Mouse (Mus musculus) liver, postnatal 0 days (tissue): ENCODE measurements around the gene 1700122O11Rik. TPM values are rescaled to one million over a fixed set of nuclear protein-coding genes. Genes with fewer than 3 reads are reported as not detected.

ENCODE experiments used
- ATAC-seq: fragments of 200-750 bp; cut with Nextera tagmentation; 2 replicates; pipeline ENCODE4 v1.8.0; 2017; ENCODE audit warnings: mild to moderate bottlenecking, moderate library complexity
- DNase-seq: peaks from one replicate; pipeline ENCODE4 v3.0.0-alpha.2; 2016
- H3K27ac ChIP-seq: fragments of 300-500 bp; sonication (generic); 2 replicates; pipeline ENCODE4 v1.5.1; 2014; ENCODE audit warnings: antibody characterized with exemption, moderate library complexity, mild to moderate bottlenecking, low read depth
- H3K27me3 ChIP-seq: fragments of 300-500 bp; sonication (generic); 2 replicates; pipeline ENCODE4 v1.6.1; 2014; ENCODE audit warnings: low read length, control low read depth, mixed read lengths; ENCODE audit not compliant: insufficient read depth
- H3K36me3 ChIP-seq: fragments of 300-500 bp; sonication (generic); replicated peaks from 2 replicates; pipeline ENCODE4 v1.6.1; 2014; ENCODE audit warnings: mild to moderate bottlenecking, control low read depth, low read length, moderate library complexity, mixed read lengths; ENCODE audit not compliant: insufficient read depth
- H3K4me1 ChIP-seq: fragments of 300-500 bp; sonication (generic); 2 replicates; pipeline ENCODE4 v1.6.1; 2014; ENCODE audit warnings: antibody characterized with exemption, mild to moderate bottlenecking, control low read depth; ENCODE audit not compliant: insufficient read depth
- H3K4me2 ChIP-seq: fragments of 300-500 bp; sonication (generic); 2 replicates; pipeline ENCODE4 v1.6.1; 2014; ENCODE audit warnings: low read depth, mild to moderate bottlenecking, low read length, moderate library complexity, mixed read lengths
- H3K4me3 ChIP-seq: fragments of 300-500 bp; sonication (generic); 2 replicates; pipeline ENCODE4 v1.5.1; 2014; ENCODE audit warnings: low read depth, low read length
- H3K9ac ChIP-seq: fragments of 300-500 bp; sonication (generic); replicated peaks from 2 replicates; pipeline ENCODE4 v1.6.1; 2014; ENCODE audit warnings: mild to moderate bottlenecking, moderate library complexity
- H3K9me3 ChIP-seq: fragments of 300-500 bp; sonication (generic); 2 replicates; pipeline ENCODE4 v1.6.1; 2016; ENCODE audit warnings: mild to moderate bottlenecking, control low read depth, low read length, mixed read lengths
- CTCF ChIP-seq: sonication (generic); IDR thresholded peaks from 2 replicates; pipeline ENCODE4 v1.5.1; 2016; ENCODE audit warnings: antibody characterized with exemption, low read depth
- EP300 ChIP-seq: IDR thresholded peaks from 2 replicates; pipeline ENCODE4 v1.6.1; 2016; ENCODE audit warnings: antibody characterized with exemption, low read depth, mild to moderate bottlenecking
- WGBS: fragments of 180-500 bp; shearing (Covaris S2); extraction: QIAGEN DNeasy Blood & Tissue Kit; methylation state at CpG from one replicate; pipeline ENCODE4 v1.1.7; 2014; ENCODE audit not compliant: insufficient replicate concordance; 5-methylcytosine and 5-hydroxymethylcytosine counted together
- polyA plus RNA-seq: library from polyadenylated mRNA; unstranded; fragments of >200 nt; fragmentation: Nextera tagmentation; extraction: Ambion mirVana; gene quantifications from 2 replicates; pipeline ENCODE4 v1.2.1, GENCODE M21; 2015

The 1700122O11Rik gene
- polyA plus RNA-seq, 1 experiment from 2014 or later = not detected

GRCm38 (mm10) chr17:47997806-47998205, 40.3 kb downstream of the 1700122O11Rik start:
- no peak overlapping the region for H3K9ac ChIP-seq
- no peak overlapping the region for H3K4me2 ChIP-seq
- H3K36me3 ChIP-seq = no peaks in the 10 kb centered on the region
- no peaks in the 10 kb centered on the region for H3K9me3 ChIP-seq
- H3K4me3 ChIP-seq = no peak overlapping the region
- TF ChIP-seq EP300 = no peak
- TF ChIP-seq CTCF = no peak
- H3K27me3 ChIP-seq = no peaks in the 10 kb centered on the region
- peaks cover 17% of the 10 kb centered on the region for H3K4me1 ChIP-seq
- no peak overlapping the region for H3K27ac ChIP-seq
- ATAC-seq = no peak
- no peak for DNase-seq
- 71% methylated on average over 3 of the region's 3 CpGs for WGBS

- peak; percentile 78 for ATAC-seq
- H3K9me3 ChIP-seq = no peaks in the 10 kb centered on the region
- no peak overlapping the region for H3K9ac ChIP-seq
- DNase-seq = peak; percentile 56
- H3K4me3 ChIP-seq = no peak overlapping the region
- no peak overlapping the region for H3K4me2 ChIP-seq
- WGBS = 46% methylated on average over 10 of the region's 10 CpGs
- H3K4me1 ChIP-seq = peaks cover 17% of the 10 kb centered on the region
- H3K36me3 ChIP-seq = no peaks in the 10 kb centered on the region
- H3K27ac ChIP-seq = peak overlapping the region; percentile 91
- H3K27me3 ChIP-seq = no peaks in the 10 kb centered on the region
- TF ChIP-seq EP300 (no peak), CTCF (no peak)
These were observed 47.5 kb downstream of the 1700122O11Rik start for GRCm38 (mm10) chr17:47990392-47991123.

- H3K36me3 ChIP-seq = no peaks in the 10 kb centered on the region
- H3K27me3 ChIP-seq = no peaks in the 10 kb centered on the region
- no peak overlapping the region for H3K9ac ChIP-seq
- DNase-seq (no peak), ATAC-seq (no peak)
- no peaks in the 10 kb centered on the region for H3K9me3 ChIP-seq
- WGBS = 16% methylated on average over 8 of the region's 8 CpGs
- peak; percentile 17; the same call in 1 of the 2 replicates for TF ChIP-seq CTCF
- TF ChIP-seq EP300 = no peak
- peaks cover 17% of the 10 kb centered on the region for H3K4me1 ChIP-seq
- no peak overlapping the region for H3K4me3 ChIP-seq
- no peak overlapping the region for H3K4me2 ChIP-seq
- peak overlapping the region; percentile 91 for H3K27ac ChIP-seq
These were observed 48.1 kb downstream of the 1700122O11Rik start for GRCm38 (mm10) chr17:47989951-47990378.

- H3K27me3 ChIP-seq = no peaks in the 10 kb centered on the region
- H3K27ac ChIP-seq = peak overlapping the region; percentile 44
- H3K4me2 ChIP-seq = no peak overlapping the region
- no peak for TF ChIP-seq CTCF
- TF ChIP-seq EP300 = no peak
- 61% methylated on average over 8 of the region's 8 CpGs for WGBS
- H3K9ac ChIP-seq = no peak overlapping the region
- H3K9me3 ChIP-seq = no peaks in the 10 kb centered on the region
- no peak for DNase-seq
- no peaks in the 10 kb centered on the region for H3K36me3 ChIP-seq
- no peak overlapping the region for H3K4me3 ChIP-seq
- peaks cover 17% of the 10 kb centered on the region for H3K4me1 ChIP-seq
- no peak for ATAC-seq
These were observed 49.3 kb downstream of the 1700122O11Rik start for GRCm38 (mm10) chr17:47988811-47989210.

GRCm38 (mm10) chr17:47988074-47988473, 50.0 kb downstream of the 1700122O11Rik start:
- DNase-seq (peak; percentile 54), ATAC-seq (peak; percentile 93)
- no peak overlapping the region for H3K4me3 ChIP-seq
- peaks cover 17% of the 10 kb centered on the region for H3K4me1 ChIP-seq
- peak overlapping the region; percentile 44 for H3K27ac ChIP-seq
- H3K9ac ChIP-seq = no peak overlapping the region
- no peaks in the 10 kb centered on the region for H3K27me3 ChIP-seq
- H3K9me3 ChIP-seq = no peaks in the 10 kb centered on the region
- 46% methylated on average over 8 of the region's 8 CpGs for WGBS
- no peaks in the 10 kb centered on the region for H3K36me3 ChIP-seq
- H3K4me2 ChIP-seq = no peak overlapping the region
- TF ChIP-seq CTCF (no peak), EP300 (peak; percentile 48; the same call in 1 of the 2 replicates)

Other genes starting within 250 kb of the 1700122O11Rik start
- 0.82 TPM in 2 replicates for gene Mdfi, start 203.6 kb downstream of the 1700122O11Rik start, polyA plus RNA-seq
- 5.9 and 6.2 TPM in 2 replicates for gene Foxp4, start 113.6 kb downstream of the 1700122O11Rik start, polyA plus RNA-seq
- not detected in 2 replicates for gene 1700067P10Rik, start 51.0 kb upstream of the 1700122O11Rik start, polyA plus RNA-seq
- 1.1 and 1.4 TPM in 2 replicates for gene 9830107B12Rik, start 108.0 kb upstream of the 1700122O11Rik start, polyA plus RNA-seq
- 1.6 and 1.7 TPM in 2 replicates for gene A530064D06Rik, start 129.0 kb upstream of the 1700122O11Rik start, polyA plus RNA-seq
- 1.6 and 2.1 TPM in 2 replicates for gene Trem1, start 194.5 kb upstream of the 1700122O11Rik start, polyA plus RNA-seq
- gene Trem3, start 209.5 kb upstream of the 1700122O11Rik start, polyA plus RNA-seq = 12.2 and 14.3 TPM in 2 replicates
- 7.9 and 9.2 TPM in 2 replicates for gene Treml4, start 226.0 kb upstream of the 1700122O11Rik start, polyA plus RNA-seq